Mouse (Mus musculus) thymus, adult 2 months (tissue): Measurements from ENCODE around the gene Phf13.

Experiments
- CTCF ChIP-seq: fragments of 200-500 bp; IDR thresholded peaks from 2 replicates; pipeline ENCODE4 v1.5.1; 2012; ENCODE audit warnings: mild to moderate bottlenecking, control low read depth, low read length, moderate library complexity, borderline replicate concordance; ENCODE audit not compliant: control insufficient read depth, poor library complexity, insufficient read depth; ENCODE audit errors: extremely low read depth
- POLR2A ChIP-seq: fragments of 200-500 bp; IDR thresholded peaks from 2 replicates; pipeline ENCODE4 v1.6.1; 2012; ENCODE audit warnings: mild to moderate bottlenecking, low read length, control low read depth, moderate library complexity; ENCODE audit not compliant: control insufficient read depth, poor library complexity, insufficient read depth; ENCODE audit errors: extremely low read depth

DNA sequence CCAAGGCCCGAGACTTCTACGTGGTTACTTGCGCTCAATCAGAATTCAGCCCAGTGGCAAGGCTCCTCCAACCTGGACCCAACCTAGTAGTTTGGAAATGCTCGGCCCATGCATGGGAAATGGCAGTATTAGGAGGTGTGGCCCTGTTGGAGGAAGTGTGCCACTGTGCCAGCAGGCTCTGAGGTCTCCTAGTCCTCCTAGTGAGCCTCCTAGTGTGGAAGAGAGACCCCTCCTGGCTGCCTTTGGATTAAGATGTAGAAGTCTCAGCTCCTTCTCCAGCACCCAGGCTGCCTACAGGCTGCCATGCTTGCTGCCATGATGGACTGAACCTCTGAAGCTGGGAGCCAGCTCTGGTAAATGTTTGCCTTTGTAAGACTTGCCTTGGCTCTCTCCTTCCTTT lies 33.9 kb upstream of the Phf13 start:
- TF ChIP-seq CTCF: no peak
- no peak for TF ChIP-seq POLR2A
